Mouse (Mus musculus) olfactory bulb, adult 2 months (tissue): ENCODE measurements around the gene Fh1.

Source experiments
- CTCF ChIP-seq: fragments of 200-500 bp; IDR thresholded peaks from 2 replicates; pipeline ENCODE4 v1.5.1; 2012; ENCODE audit warnings: low read depth, mild to moderate bottlenecking, low read length, moderate library complexity; ENCODE audit not compliant: insufficient read depth
- POLR2A ChIP-seq: fragments of 200-500 bp; IDR thresholded peaks from 2 replicates; pipeline ENCODE4 v1.6.1; 2012; ENCODE audit warnings: mild to moderate bottlenecking, low read depth, low read length, moderate library complexity; ENCODE audit not compliant: insufficient read depth

DNA sequence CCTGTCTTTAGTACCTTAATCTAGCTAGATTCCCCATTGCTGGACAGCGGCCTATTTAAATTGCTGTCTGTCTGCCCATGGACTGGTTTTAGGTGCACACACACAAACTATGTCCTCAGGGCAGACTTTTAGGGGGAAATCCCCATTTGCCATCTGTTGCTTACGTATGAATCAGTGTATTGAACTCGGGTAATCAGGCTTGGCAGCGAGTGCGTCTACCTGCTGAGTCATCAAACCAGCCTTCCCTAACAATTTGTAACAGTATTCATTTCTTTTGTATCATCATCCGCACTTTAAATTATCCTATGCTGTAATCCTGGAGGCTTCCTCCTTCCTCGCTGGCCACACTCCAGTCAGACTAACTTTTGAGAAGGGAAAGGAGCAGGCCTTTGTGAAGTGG lies 44.6 kb upstream of the Fh1 start:
- TF ChIP-seq CTCF, result no peak
- no peak for TF ChIP-seq POLR2A
